Mouse (Mus musculus) hindbrain, embryonic 15.5 days (tissue): ENCODE data around the gene Bex4. TPM values are rescaled to one million over a fixed set of nuclear protein-coding genes. Genes with fewer than 3 reads are reported as not detected.
"Not testable (repeated sequence)": the region's sequence is repeated elsewhere in the genome, so short reads cannot be mapped to it uniquely, and the experiment has no call there.

Source experiments
- ATAC-seq: fragments of 200-750 bp; cut with Nextera tagmentation; 2 replicates; pipeline ENCODE4 v1.8.0; 2017; ENCODE audit warnings: low read depth, moderate number of reproducible peaks, moderate TSS enrichment; ENCODE audit not compliant: low FRiP score
- H3K27ac ChIP-seq: fragments of 300-500 bp; sonication (generic); replicated peaks from 2 replicates; pipeline ENCODE4 v1.5.1; 2015; ENCODE audit warnings: mild to moderate bottlenecking, inconsistent platforms
- H3K27me3 ChIP-seq: fragments of 300-500 bp; sonication (generic); 2 replicates; pipeline ENCODE4 v1.6.1; 2015; ENCODE audit warnings: control low read depth, inconsistent platforms
- H3K36me3 ChIP-seq: fragments of 300-500 bp; sonication (generic); 2 replicates; pipeline ENCODE4 v1.6.1; 2015; ENCODE audit warnings: control low read depth, inconsistent platforms
- H3K4me1 ChIP-seq: fragments of 300-500 bp; sonication (generic); replicated peaks from 2 replicates; pipeline ENCODE4 v1.6.1; 2015; ENCODE audit warnings: control low read depth, inconsistent platforms
- H3K4me2 ChIP-seq: fragments of 300-500 bp; sonication (generic); 2 replicates; pipeline ENCODE4 v1.6.1; 2015; ENCODE audit warnings: moderate library complexity, mild to moderate bottlenecking, inconsistent platforms
- H3K4me3 ChIP-seq: fragments of 300-500 bp; sonication (generic); 2 replicates; pipeline ENCODE4 v1.5.1; 2015; ENCODE audit warnings: mild to moderate bottlenecking, inconsistent platforms
- H3K9ac ChIP-seq: fragments of 300-500 bp; sonication (generic); 2 replicates; pipeline ENCODE4 v1.6.1; 2015; ENCODE audit warnings: inconsistent platforms
- H3K9me3 ChIP-seq: fragments of 300-500 bp; sonication (generic); 2 replicates; pipeline ENCODE4 v1.6.1; 2016; ENCODE audit warnings: control low read depth, inconsistent platforms
- WGBS: fragments of 180-500 bp; shearing (Covaris S2); methylation state at CpG from one replicate; pipeline ENCODE4 v1.1.7; 2015; 5-methylcytosine and 5-hydroxymethylcytosine counted together
- polyA plus RNA-seq: library from polyadenylated mRNA; unstranded; fragments of >200 nt; fragmentation: Nextera tagmentation; extraction: Ambion mirVana; gene quantifications from 2 replicates; pipeline ENCODE4 v1.2.1, GENCODE M21; 2015

The Bex4 gene
- polyA plus RNA-seq, 1 experiment from 2014 or later, result 146 TPM

DNA sequence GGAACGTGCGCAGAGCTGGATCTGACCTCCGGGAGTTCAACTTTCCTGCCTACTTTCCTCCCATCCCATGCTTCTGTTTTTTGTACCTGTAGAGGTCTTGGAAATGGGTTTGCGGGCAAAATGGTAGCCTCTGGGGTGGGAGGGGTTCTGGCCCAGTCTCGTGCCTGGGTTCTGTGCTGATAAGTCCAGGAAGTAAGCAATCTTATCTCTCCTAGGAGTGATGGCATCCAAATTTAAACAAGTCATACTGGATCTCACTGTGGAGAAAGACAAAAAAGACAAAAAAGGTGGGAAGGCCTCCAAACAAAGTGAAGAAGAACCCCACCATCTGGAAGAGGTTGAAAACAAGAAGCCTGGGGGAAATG lies 826 bp downstream of the Bex4 start:
- Histone ChIP-seq H3K9ac (peak overlapping the region; percentile 19; the same call in 1 of the 2 replicates), H3K4me2 (peak overlapping the region; percentile 54), H3K4me3 (peak overlapping the region; percentile 43)
- H3K36me3 ChIP-seq, H3K27ac ChIP-seq, H3K4me1 ChIP-seq, H3K27me3 ChIP-seq, H3K9me3 ChIP-seq: not testable (repeated sequence)
- ATAC-seq, result peak; percentile 5; the same call in 1 of the 2 replicates
- WGBS, result 29% methylated on average over 5 of the region's 5 CpGs

DNA sequence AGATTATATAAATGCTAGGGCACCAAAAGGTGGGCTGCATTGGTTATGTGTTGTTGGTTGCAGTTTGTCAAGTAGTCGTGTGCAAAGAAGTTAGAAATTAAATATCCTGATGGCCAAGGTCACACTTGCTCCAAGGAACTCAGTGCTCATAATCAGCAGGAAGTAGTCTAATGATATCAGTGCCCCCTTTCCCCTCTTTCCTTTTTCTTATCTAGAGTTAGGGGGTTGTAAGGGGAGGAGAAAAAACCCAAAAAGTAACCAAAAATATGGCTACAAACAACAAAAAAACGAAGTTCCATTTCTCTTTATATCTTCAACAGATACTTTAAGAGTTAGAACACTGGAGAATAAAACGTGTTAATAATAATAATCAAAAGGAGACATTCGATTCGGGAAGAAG lies 2.6 kb downstream of the Bex4 start:
- WGBS, result 88% methylated on average over 5 of the region's 5 CpGs
- no peak overlapping the region for H3K9ac ChIP-seq
- H3K27ac ChIP-seq, result no peak overlapping the region
- no peak for ATAC-seq
- H3K27me3 ChIP-seq, result no peaks in the 10 kb centered on the region
- no peaks in the 10 kb centered on the region for H3K36me3 ChIP-seq
- no peaks in the 10 kb centered on the region for H3K9me3 ChIP-seq
- no peak overlapping the region for H3K4me3 ChIP-seq
- no peaks in the 10 kb centered on the region for H3K4me1 ChIP-seq
- H3K4me2 ChIP-seq, result no peak overlapping the region

DNA sequence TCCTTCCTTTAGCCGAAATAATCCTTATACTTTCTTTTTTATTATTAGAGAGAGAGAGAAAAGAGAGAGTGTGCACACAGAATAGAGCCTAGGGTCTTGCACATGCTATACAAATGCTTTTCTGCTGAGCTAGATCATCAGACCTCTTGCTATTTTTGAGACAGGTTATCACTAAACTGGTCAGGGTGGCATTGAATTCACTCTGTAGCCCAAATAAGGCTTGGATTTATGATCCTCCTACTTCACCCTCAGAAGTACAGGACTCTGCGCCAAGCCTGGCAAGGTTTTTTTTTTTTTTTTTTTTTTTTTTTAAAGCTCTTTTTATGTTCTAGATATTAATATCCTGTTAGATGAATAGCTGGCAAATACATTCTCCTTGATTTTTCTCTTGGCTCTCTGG lies 4.9 kb downstream of the Bex4 start:
- H3K36me3 ChIP-seq, result no peaks in the 10 kb centered on the region
- H3K9ac ChIP-seq, result no peak overlapping the region
- no peak overlapping the region for H3K4me2 ChIP-seq
- no peak for ATAC-seq
- no peaks in the 10 kb centered on the region for H3K9me3 ChIP-seq
- no peak overlapping the region for H3K27ac ChIP-seq
- H3K4me3 ChIP-seq, result no peak overlapping the region
- no peaks in the 10 kb centered on the region for H3K4me1 ChIP-seq
- 93% methylated on average over 2 of the region's 2 CpGs for WGBS
- no peaks in the 10 kb centered on the region for H3K27me3 ChIP-seq

DNA sequence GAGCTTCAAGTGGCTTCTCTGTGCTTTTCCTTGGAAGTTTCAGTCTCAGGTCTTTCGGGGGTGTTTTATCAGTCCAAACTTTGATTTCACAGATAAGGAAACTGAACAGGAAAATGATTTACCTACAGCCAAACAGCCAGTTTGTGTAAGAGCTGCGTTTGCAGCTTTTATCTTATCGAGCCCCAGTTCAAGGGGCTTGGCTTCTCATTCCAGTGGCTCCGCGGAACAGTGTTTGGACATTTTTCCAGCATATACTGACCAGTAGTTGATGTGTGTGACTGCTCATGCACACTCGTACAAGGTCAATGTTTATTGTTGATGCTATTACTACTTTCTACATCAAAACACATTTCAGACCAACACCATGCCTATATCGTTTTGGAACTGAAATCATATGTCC lies 5.4 kb downstream of the Bex4 start:
- Histone ChIP-seq H3K27ac (no peak overlapping the region), H3K4me3 (no peak overlapping the region), H3K9me3 (no peaks in the 10 kb centered on the region), H3K36me3 (no peaks in the 10 kb centered on the region), H3K4me1 (no peaks in the 10 kb centered on the region), H3K9ac (no peak overlapping the region), H3K27me3 (no peaks in the 10 kb centered on the region), H3K4me2 (no peak overlapping the region)
- ATAC-seq, result no peak
- WGBS, result 80% methylated on average over 7 of the region's 7 CpGs

DNA sequence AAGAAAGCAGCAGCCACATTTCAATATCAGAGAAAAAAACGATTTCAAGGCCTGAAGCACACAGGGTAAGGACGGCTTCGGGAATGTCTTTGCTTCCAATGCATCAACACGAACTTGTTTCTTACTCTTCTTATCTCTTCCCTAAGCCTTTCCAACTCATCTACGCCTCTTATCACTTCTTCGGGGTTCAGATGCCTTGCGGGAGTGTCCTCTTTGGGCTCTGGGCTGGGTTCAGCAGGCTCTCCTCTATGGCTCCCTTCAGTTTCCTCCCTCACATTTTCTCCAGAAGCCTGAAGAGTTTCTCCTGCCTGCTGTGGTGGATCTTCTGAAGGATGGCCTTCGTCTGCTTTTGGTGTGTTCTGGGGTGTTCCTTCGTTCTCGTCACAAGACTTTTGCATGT lies 31.8 kb downstream of the Bex4 start:
- ATAC-seq, result no peak
- H3K4me3 ChIP-seq, result peak overlapping the region; percentile 57
- H3K4me2 ChIP-seq, result peak overlapping the region; percentile 58
- H3K27me3 ChIP-seq, result no peaks in the 10 kb centered on the region
- H3K4me1 ChIP-seq, result peaks cover 5% of the 10 kb centered on the region
- H3K9me3 ChIP-seq, result no peaks in the 10 kb centered on the region
- 66% methylated on average over 10 of the region's 10 CpGs for WGBS
- no peak overlapping the region for H3K9ac ChIP-seq
- H3K27ac ChIP-seq, result no peak overlapping the region
- no peaks in the 10 kb centered on the region for H3K36me3 ChIP-seq

DNA sequence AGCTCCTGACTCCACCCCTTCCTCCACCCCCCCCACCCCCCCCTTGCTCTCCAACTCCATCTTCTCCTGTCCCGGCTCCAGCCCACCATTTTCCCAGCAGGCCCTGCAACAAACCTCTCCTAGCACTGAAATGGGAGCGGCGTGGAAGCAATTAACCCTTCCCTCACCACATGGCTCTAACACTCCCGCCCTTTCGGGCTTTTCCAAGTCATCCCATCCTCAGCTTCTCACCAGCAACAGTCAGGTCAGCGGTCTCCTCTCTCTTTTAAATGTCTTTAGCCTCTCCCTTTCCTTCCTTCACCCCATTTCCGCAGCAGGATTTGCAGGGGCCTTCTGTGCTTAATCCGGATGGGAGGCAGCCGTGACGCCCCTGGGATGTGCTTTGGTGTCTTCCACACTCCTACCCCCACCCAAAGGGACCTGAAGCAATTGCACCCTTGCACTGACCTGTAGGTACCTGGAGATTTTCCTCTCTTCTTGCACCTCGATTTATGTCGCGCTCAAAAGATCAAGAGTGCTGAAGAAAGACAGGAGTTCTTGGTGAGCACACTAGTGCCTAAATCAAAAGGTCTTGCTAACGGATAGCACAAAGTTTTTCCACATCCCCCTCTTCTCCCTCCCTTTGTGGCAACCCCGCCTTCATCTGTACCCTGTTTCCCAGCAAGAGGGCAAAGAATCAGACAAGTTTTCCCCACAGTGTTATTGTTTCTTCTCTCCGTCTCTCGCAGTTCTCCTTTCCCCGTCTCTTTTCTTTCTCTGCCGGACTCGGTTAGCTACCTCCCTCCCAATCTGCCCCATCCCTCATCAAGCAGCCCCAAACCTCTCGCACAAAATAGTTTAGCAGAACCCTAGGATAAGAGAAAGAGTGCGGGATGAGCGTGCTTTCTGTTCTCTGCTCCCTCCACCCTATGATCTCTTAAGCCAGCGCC lies 32.7 kb downstream of the Bex4 start:
- peak; percentile 78 for ATAC-seq
- H3K27me3 ChIP-seq, result no peaks in the 10 kb centered on the region
- WGBS, result 19% methylated on average over 24 of the region's 24 CpGs

DNA sequence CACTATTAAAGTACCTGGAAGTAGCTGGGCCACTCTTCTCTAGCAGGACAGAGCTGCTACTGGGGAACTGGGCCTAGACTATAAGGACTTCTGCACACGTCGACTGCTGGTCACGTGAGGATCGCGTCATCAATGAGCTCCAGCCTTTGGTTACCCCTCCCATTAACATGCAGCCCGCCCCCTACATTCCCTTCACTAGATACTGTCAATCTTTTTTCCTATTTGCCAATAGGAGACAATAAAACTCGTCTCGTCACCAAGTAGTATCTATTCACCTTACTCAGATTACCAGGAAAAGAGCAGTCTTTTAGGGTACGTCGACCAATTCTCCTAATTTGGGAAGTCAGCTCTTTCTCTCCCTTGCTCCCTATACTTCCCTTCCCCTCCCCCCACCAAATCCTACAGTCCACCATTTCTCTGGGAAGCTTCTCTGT lies 33.3 kb downstream of the Bex4 start, which contains the start of gene Tceal8:
Gene Tceal8 (minus strand): TSS at position 225 of the 434 bp plus-strand sequence.
- no peaks in the 10 kb centered on the region for H3K9me3 ChIP-seq
- no peaks in the 10 kb centered on the region for H3K36me3 ChIP-seq
- H3K9ac ChIP-seq, result peak within 1 kb of the TSS; percentile 67
- peak within 1 kb of the TSS; percentile 57 for H3K4me3 ChIP-seq
- H3K4me2 ChIP-seq, result peak within 1 kb of the TSS; percentile 58
- 7% methylated on average over 10 of the region's 10 CpGs for WGBS
- H3K4me1 ChIP-seq, result peaks cover 5% of the 10 kb centered on the region
- peak; percentile 98 for ATAC-seq
- H3K27me3 ChIP-seq, result no peaks in the 10 kb centered on the region
- peak within 1 kb of the TSS; percentile 84 for H3K27ac ChIP-seq

More for the DNA sequence above, 32.7 kb downstream of the Bex4 start:
- Histone ChIP-seq H3K9me3 (no peaks in the 10 kb centered on the region), H3K27ac (peak overlapping the region; percentile 84), H3K4me2 (peak overlapping the region; percentile 58), H3K36me3 (no peaks in the 10 kb centered on the region), H3K9ac (peak overlapping the region; percentile 67), H3K4me1 (peaks cover 5% of the 10 kb centered on the region), H3K4me3 (peak overlapping the region; percentile 57)

DNA sequence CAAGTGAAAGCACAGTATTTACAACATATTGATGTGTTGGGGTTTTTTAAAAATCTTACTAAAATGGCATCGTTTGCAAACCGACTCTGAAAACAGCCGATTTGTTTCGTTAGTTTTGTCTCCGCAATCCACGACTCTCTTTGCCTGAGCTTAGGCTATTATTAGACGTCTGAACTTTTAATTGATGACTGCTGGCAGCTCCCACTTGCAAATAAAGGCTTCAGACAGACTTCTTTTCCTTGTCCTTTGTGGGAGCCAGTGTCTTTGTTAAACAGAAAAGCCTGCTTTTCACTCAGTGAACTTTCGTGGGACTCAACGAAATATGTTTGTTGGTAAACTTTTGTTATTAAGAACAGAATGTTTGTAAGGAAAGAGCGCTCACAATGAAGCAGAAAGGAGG lies 34.0 kb downstream of the Bex4 start:
- no peak for ATAC-seq
- peak overlapping the region; percentile 84; the same call in 1 of the 2 replicates for H3K27ac ChIP-seq
- peaks cover 5% of the 10 kb centered on the region for H3K4me1 ChIP-seq
- no peaks in the 10 kb centered on the region for H3K36me3 ChIP-seq
- H3K9ac ChIP-seq, result peak overlapping the region; percentile 33; the same call in 1 of the 2 replicates
- H3K4me2 ChIP-seq, result peak overlapping the region; percentile 58
- no peaks in the 10 kb centered on the region for H3K27me3 ChIP-seq
- H3K9me3 ChIP-seq, result no peaks in the 10 kb centered on the region
- peak overlapping the region; percentile 57 for H3K4me3 ChIP-seq
- WGBS, result 22% methylated on average over 10 of the region's 10 CpGs

DNA sequence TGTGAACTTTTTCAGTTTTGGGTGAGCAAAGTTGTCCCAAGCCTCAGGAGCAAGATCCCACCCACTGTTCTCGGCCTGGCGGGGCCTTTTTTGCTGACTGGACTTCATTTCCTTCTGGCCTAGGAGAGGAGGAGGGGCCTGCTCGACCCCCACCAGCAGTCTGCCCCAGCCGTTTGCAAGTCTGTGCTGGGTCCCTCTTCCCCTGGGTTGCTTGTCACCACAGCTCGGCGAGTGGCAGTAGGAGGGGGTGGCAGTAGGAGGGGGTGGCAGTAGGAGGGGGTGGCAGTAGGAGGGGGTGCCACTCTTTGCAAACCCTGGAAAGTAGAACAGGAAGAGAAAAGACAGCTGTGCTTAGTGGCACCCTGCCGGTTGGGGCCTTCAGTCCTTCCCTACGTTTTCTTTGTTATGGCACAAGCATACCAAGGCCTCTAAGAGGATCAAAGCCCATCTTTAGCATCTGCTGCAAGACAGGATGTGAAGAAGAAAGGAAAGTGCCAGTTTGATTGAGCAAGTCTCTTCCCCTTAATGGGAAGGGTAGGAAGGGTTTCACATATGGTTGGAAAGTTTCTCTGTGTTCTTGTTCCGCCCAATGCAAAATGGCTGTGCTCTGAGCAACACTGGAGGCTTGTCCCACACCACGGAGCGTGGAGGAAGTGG lies 42.2 kb downstream of the Bex4 start:
- Histone ChIP-seq H3K4me2 (no peak overlapping the region), H3K36me3 (no peaks in the 10 kb centered on the region), H3K4me1 (no peaks in the 10 kb centered on the region), H3K27me3 (no peaks in the 10 kb centered on the region), H3K9ac (no peak overlapping the region), H3K4me3 (no peak overlapping the region), H3K27ac (no peak overlapping the region), H3K9me3 (no peaks in the 10 kb centered on the region)
- no peak for ATAC-seq
- 25% methylated on average over 10 of the region's 11 CpGs for WGBS

DNA sequence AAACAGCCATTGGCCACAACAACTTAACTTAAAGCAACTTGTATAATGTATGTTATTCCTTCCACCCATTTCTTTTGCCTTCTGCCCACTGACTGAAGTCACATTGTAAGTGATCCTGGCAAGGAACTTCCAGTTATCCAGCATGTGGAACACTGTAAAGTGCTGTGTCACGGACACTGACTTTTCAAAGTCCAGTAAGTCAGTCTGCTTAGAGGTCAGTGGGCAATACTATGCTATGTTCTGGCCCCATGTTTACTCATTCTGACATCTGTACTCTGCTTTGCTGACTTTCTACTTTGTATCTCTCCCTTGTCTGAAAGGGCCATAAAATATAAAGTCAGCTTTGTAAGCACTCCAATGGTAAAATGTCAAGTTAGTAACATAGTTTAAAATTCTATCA lies 44.3 kb downstream of the Bex4 start:
- 81% methylated on average over 1 of the region's 1 CpGs for WGBS
- ATAC-seq, result no peak

More for the DNA sequence above, 44.3 kb downstream of the Bex4 start:
- Histone ChIP-seq H3K4me3 (no peak overlapping the region), H3K4me2 (no peak overlapping the region), H3K9ac (no peak overlapping the region), H3K36me3 (no peaks in the 10 kb centered on the region), H3K27ac (no peak overlapping the region), H3K9me3 (no peaks in the 10 kb centered on the region), H3K27me3 (no peaks in the 10 kb centered on the region), H3K4me1 (no peaks in the 10 kb centered on the region)
